Mouse (Mus musculus) gonadal fat pad, adult 2 months (tissue): ENCODE data around the gene Acat3. TPM values are rescaled to one million over a fixed set of nuclear protein-coding genes. Genes with fewer than 3 reads are reported as not detected.
"Not testable (repeated sequence)": the region's sequence is repeated elsewhere in the genome, so short reads cannot be mapped to it uniquely, and the experiment has no call there.

Experiments used
- DNase-seq: peaks from one replicate; pipeline ENCODE4 v3.0.0-alpha.2; 2012; ENCODE audit warnings: low read depth
- polyA plus RNA-seq: library from polyadenylated mRNA; depleted of rRNA; stranded (reverse); fragments of >200 nt; gene quantifications from 2 replicates; pipeline ENCODE4 v1.2.3, GENCODE M21; 2012

The Acat3 gene
- polyA plus RNA-seq, 1 experiment: 8.9 TPM

- DNase-seq: no peak
Measured at GRCm38 (mm10) chr17:12916588-12917380, 23.6 kb downstream of the Acat3 start.

GRCm38 (mm10) chr17:12915881-12916583 lies 24.4 kb downstream of the Acat3 start, which contains the start of gene Mrpl18:
Mrpl18 (minus strand) TSS chr17:12916345.
- peak; percentile 90 for DNase-seq

- DNase-seq: no peak
Measured at GRCm38 (mm10) chr17:12915488-12915880, 24.9 kb downstream of the Acat3 start, which contains the start of gene Tcp1. Tcp1 (plus strand) TSS chr17:12915701.

- DNase-seq: no peak
Measured at GRCm38 (mm10) chr17:12910391-12910790, 30.0 kb downstream of the Acat3 start.

- DNase-seq: no peak
Measured at GRCm38 (mm10) chr17:12909361-12910280, 30.8 kb downstream of the Acat3 start, which contains the start of gene Pnldc1. Pnldc1 (minus strand) TSS chr17:12910230.

GRCm38 (mm10) chr17:12906436-12906835 lies 34.0 kb downstream of the Acat3 start:
- no peak for DNase-seq

- no peak for DNase-seq
Measured at GRCm38 (mm10) chr17:12905810-12906209, 34.6 kb downstream of the Acat3 start.

- DNase-seq: no peak
Measured at GRCm38 (mm10) chr17:12904349-12904748, 36.1 kb downstream of the Acat3 start.

- no peak for DNase-seq
Measured at GRCm38 (mm10) chr17:12903372-12904333, 36.7 kb downstream of the Acat3 start.

GRCm38 (mm10) chr17:12902291-12902690 lies 38.1 kb downstream of the Acat3 start:
- DNase-seq: no peak

GRCm38 (mm10) chr17:12898607-12899006 lies 41.8 kb downstream of the Acat3 start:
- not testable (repeated sequence) for DNase-seq

- no peak for DNase-seq
Measured at GRCm38 (mm10) chr17:12897674-12898073, 42.7 kb downstream of the Acat3 start.

GRCm38 (mm10) chr17:12892033-12892432 lies 48.4 kb downstream of the Acat3 start:
- DNase-seq: no peak

GRCm38 (mm10) chr17:12891054-12891453 lies 49.3 kb downstream of the Acat3 start:
- no peak for DNase-seq

GRCm38 (mm10) chr17:12887021-12887775 lies 53.2 kb downstream of the Acat3 start:
- DNase-seq: no peak

- no peak for DNase-seq
Measured at GRCm38 (mm10) chr17:12886620-12887019, 53.8 kb downstream of the Acat3 start.

GRCm38 (mm10) chr17:12881216-12881615 lies 59.2 kb downstream of the Acat3 start:
- DNase-seq: no peak

- DNase-seq: peak; percentile 19
Measured at GRCm38 (mm10) chr17:12880178-12880577, 60.2 kb downstream of the Acat3 start.

GRCm38 (mm10) chr17:12875734-12876133 lies 64.7 kb downstream of the Acat3 start, which contains the start of gene Mrgprh:
Mrgprh (plus strand) TSS chr17:12876034.
- no peak for DNase-seq
